Mouse (Mus musculus) stomach, embryonic 16.5 days (tissue): ENCODE measurements around the gene Dennd6b. TPM values are rescaled to one million over a fixed set of nuclear protein-coding genes. Genes with fewer than 3 reads are reported as not detected.

ENCODE experiments used
- ATAC-seq: fragments of 200-750 bp; cut with Nextera tagmentation; 2 replicates; pipeline ENCODE4 v1.8.0; 2017; ENCODE audit warnings: moderate number of reproducible peaks, moderate TSS enrichment; ENCODE audit not compliant: insufficient read depth, low FRiP score
- H3K27ac ChIP-seq: fragments of 300-500 bp; sonication (generic); 2 replicates; pipeline ENCODE4 v1.5.1; 2014; ENCODE audit warnings: low read length
- H3K27me3 ChIP-seq: fragments of 300-500 bp; sonication (generic); 2 replicates; pipeline ENCODE4 v1.6.1; 2014; ENCODE audit warnings: low read length, control low read depth, mixed read lengths; ENCODE audit not compliant: control insufficient read depth, insufficient read depth
- H3K36me3 ChIP-seq: fragments of 300-500 bp; sonication (generic); 2 replicates; pipeline ENCODE4 v1.6.1; 2014; ENCODE audit warnings: low read length; ENCODE audit not compliant: control insufficient read depth, insufficient read depth
- H3K4me1 ChIP-seq: fragments of 300-500 bp; sonication (generic); 2 replicates; pipeline ENCODE4 v1.6.1; 2014; ENCODE audit warnings: low read length, control low read depth, mixed read lengths; ENCODE audit not compliant: control insufficient read depth, insufficient read depth
- H3K4me2 ChIP-seq: fragments of 300-500 bp; sonication (generic); 2 replicates; pipeline ENCODE4 v1.6.1; 2014; ENCODE audit warnings: low read depth, low read length, mixed read lengths
- H3K4me3 ChIP-seq: fragments of 300-500 bp; sonication (generic); replicated peaks from 2 replicates; pipeline ENCODE4 v1.5.1; 2014; ENCODE audit warnings: mild to moderate bottlenecking, low read length
- H3K9ac ChIP-seq: fragments of 300-500 bp; sonication (generic); 2 replicates; pipeline ENCODE4 v1.6.1; 2014; ENCODE audit warnings: low read length
- H3K9me3 ChIP-seq: fragments of 300-500 bp; sonication (generic); replicated peaks from 2 replicates; pipeline ENCODE4 v1.6.1; 2016; ENCODE audit warnings: low read length, control low read depth; ENCODE audit not compliant: control insufficient read depth
- WGBS: fragments of 180-500 bp; shearing (Covaris S2); extraction: QIAGEN DNeasy Blood & Tissue Kit; methylation state at CpG from one replicate; pipeline ENCODE4 v1.1.7; 2014; 5-methylcytosine and 5-hydroxymethylcytosine counted together
- polyA plus RNA-seq: library from polyadenylated mRNA; unstranded; fragments of >200 nt; fragmentation: Nextera tagmentation; extraction: Ambion mirVana; gene quantifications from 2 replicates; pipeline ENCODE4 v1.2.1, GENCODE M21; 2015

The Dennd6b gene
- polyA plus RNA-seq, 1 experiment from 2014 or later, result 13.4 TPM

- no peak overlapping the region; the same call in 1 of the 2 replicates for H3K9ac ChIP-seq
- 71% methylated on average over 5 of the region's 5 CpGs for WGBS
Observed at GRCm38 (mm10) chr15:89184141-89184936, 12.0 kb downstream of the Dennd6b start.

GRCm38 (mm10) chr15:89182842-89183241, 13.5 kb downstream of the Dennd6b start:
- WGBS, result 62% methylated on average over 5 of the region's 5 CpGs
- H3K4me3 ChIP-seq, result no peak overlapping the region

More at GRCm38 (mm10) chr15:89184141-89184936, 12.0 kb downstream of the Dennd6b start:
- ATAC-seq, result no peak
- H3K36me3 ChIP-seq, result no peaks in the 10 kb centered on the region
- no peak overlapping the region for H3K4me2 ChIP-seq
- no peak overlapping the region for H3K27ac ChIP-seq
- H3K27me3 ChIP-seq, result no peaks in the 10 kb centered on the region
- H3K4me3 ChIP-seq, result no peak overlapping the region
- H3K4me1 ChIP-seq, result peaks cover 20% of the 10 kb centered on the region
- H3K9me3 ChIP-seq, result no peaks in the 10 kb centered on the region

GRCm38 (mm10) chr15:89182328-89182741, 14.0 kb downstream of the Dennd6b start:
- Histone ChIP-seq H3K9ac (peak overlapping the region; percentile 33; the same call in 1 of the 2 replicates), H3K27me3 (no peaks in the 10 kb centered on the region), H3K4me3 (no peak overlapping the region), H3K4me2 (no peak overlapping the region), H3K36me3 (no peaks in the 10 kb centered on the region), H3K27ac (peak overlapping the region; percentile 97), H3K4me1 (peaks cover 37% of the 10 kb centered on the region), H3K9me3 (no peaks in the 10 kb centered on the region)
- whole genome bisulfite sequencing, result 32% methylated on average over 6 of the region's 6 CpGs
- ATAC-seq, result no peak

More at GRCm38 (mm10) chr15:89182842-89183241, 13.5 kb downstream of the Dennd6b start:
- Histone ChIP-seq H3K9ac (no peak overlapping the region), H3K36me3 (no peaks in the 10 kb centered on the region), H3K4me2 (no peak overlapping the region), H3K4me1 (peaks cover 32% of the 10 kb centered on the region), H3K9me3 (no peaks in the 10 kb centered on the region), H3K27ac (peak overlapping the region; percentile 97), H3K27me3 (no peaks in the 10 kb centered on the region)
- no peak for ATAC-seq

GRCm38 (mm10) chr15:89181561-89182270, 14.6 kb downstream of the Dennd6b start:
- peaks cover 43% of the 10 kb centered on the region for H3K4me1 ChIP-seq
- no peak overlapping the region; the same call in 1 of the 2 replicates for H3K9ac ChIP-seq

GRCm38 (mm10) chr15:89180571-89181229, 15.6 kb downstream of the Dennd6b start, which contains the start of gene Plxnb2:
Gene Plxnb2 (minus strand): TSS chr15:89180788.
- peaks cover 53% of the 10 kb centered on the region for H3K4me1 ChIP-seq

More at GRCm38 (mm10) chr15:89181561-89182270, 14.6 kb downstream of the Dennd6b start:
- Histone ChIP-seq H3K27me3 (no peaks in the 10 kb centered on the region), H3K27ac (peak overlapping the region; percentile 97), H3K4me2 (peak overlapping the region; percentile 90), H3K36me3 (no peaks in the 10 kb centered on the region), H3K9me3 (no peaks in the 10 kb centered on the region), H3K4me3 (peak overlapping the region; percentile 74; the same call in 1 of the 2 replicates)
- ATAC-seq, result no peak
- 62% methylated on average over 10 of the region's 10 CpGs for WGBS

GRCm38 (mm10) chr15:89180081-89180541, 16.2 kb downstream of the Dennd6b start:
- H3K36me3 ChIP-seq, result no peaks in the 10 kb centered on the region
- H3K4me2 ChIP-seq, result peak overlapping the region; percentile 90
- H3K4me3 ChIP-seq, result peak overlapping the region; percentile 74
- H3K9me3 ChIP-seq, result no peaks in the 10 kb centered on the region
- peak overlapping the region; percentile 86 for H3K9ac ChIP-seq
- no peaks in the 10 kb centered on the region for H3K27me3 ChIP-seq
- H3K27ac ChIP-seq, result peak overlapping the region; percentile 97
- H3K4me1 ChIP-seq, result peaks cover 58% of the 10 kb centered on the region
- WGBS, result under 1% methylated on average over 23 of the region's 26 CpGs
- ATAC-seq, result no peak

More at GRCm38 (mm10) chr15:89180571-89181229, 15.6 kb downstream of the Dennd6b start, which contains the start of gene Plxnb2:
- Histone ChIP-seq H3K27me3 (no peaks in the 10 kb centered on the region), H3K9me3 (no peaks in the 10 kb centered on the region), H3K9ac (peak within 1 kb of the TSS; percentile 86), H3K4me3 (peak within 1 kb of the TSS; percentile 74), H3K4me2 (peak within 1 kb of the TSS; percentile 90), H3K27ac (peak within 1 kb of the TSS; percentile 97), H3K36me3 (no peaks in the 10 kb centered on the region)
- under 1% methylated on average over 59 of the region's 72 CpGs for WGBS
- ATAC-seq, result peak; percentile 86

- Histone ChIP-seq H3K9me3 (no peaks in the 10 kb centered on the region), H3K4me1 (peaks cover 63% of the 10 kb centered on the region), H3K27ac (peak overlapping the region; percentile 97), H3K36me3 (no peaks in the 10 kb centered on the region), H3K27me3 (no peaks in the 10 kb centered on the region), H3K9ac (peak overlapping the region; percentile 86), H3K4me3 (peak overlapping the region; percentile 74), H3K4me2 (peak overlapping the region; percentile 90)
- no peak for ATAC-seq
- 3% methylated on average over 6 of the region's 6 CpGs for WGBS
Observed at GRCm38 (mm10) chr15:89179630-89179964, 16.7 kb downstream of the Dennd6b start.

GRCm38 (mm10) chr15:89178954-89179629, 17.2 kb downstream of the Dennd6b start:
- Histone ChIP-seq H3K27ac (peak overlapping the region; percentile 97), H3K4me2 (peak overlapping the region; percentile 90), H3K4me1 (peaks cover 68% of the 10 kb centered on the region), H3K4me3 (peak overlapping the region; percentile 74), H3K36me3 (no peaks in the 10 kb centered on the region), H3K9me3 (no peaks in the 10 kb centered on the region), H3K27me3 (no peaks in the 10 kb centered on the region), H3K9ac (peak overlapping the region; percentile 86)
- WGBS, result 2% methylated on average over 16 of the region's 16 CpGs
- ATAC-seq, result peak; percentile 82
